Mouse (Mus musculus) ZHBTc4 (cell line): Measurements from ENCODE around the gene Scube3.

ENCODE experiments used
- DNase-seq: peaks from one replicate; pipeline ENCODE4 v3.0.0-alpha.2; 2011; ENCODE audit warnings: low read depth, low spot score

Scube3 gene

DNA sequence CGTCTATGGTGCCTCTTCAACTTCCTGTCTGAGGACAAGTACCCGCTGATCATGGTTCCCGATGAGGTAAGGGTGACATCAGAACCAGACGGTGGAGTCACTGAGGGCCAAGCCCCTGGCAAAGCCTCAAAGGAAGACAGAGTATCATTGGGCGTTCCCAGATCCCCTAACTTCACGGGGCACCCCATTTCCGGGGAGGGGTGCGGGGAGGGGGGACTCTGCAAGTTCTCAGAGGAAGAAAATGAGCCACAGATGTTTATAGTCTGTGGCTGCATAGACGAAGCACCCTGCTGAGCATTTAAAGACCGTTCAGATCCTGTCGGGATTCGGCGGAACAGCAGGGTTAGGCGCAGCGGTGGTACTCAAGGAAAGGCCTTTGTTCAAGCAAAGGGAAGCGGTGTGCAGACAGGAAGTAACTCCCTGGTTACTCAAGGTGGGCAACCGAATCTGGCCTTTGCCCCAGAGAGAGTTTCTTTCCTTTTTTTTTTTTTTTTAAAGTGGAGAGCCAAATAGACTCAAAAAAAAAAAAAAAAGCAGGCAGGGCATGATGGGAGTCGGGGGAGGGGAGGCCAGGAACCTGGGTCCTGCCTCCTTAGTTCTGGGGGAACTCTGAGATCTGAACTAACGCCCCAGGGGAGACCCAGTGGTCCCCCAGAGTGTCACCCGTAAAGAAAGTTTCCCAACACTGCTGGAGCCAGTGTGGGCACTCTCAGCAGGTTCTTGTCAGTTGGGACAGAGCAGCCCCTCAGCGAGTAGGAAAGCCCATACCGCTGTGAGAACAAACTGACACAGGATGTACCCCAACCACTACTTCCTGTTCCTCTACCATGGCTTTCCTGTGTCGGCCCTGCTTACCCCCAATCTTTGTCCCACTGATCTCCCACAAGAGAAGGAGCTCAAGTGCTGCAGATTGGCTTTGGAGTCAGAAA, 76.0 kb downstream of the Scube3 start:
- peak; percentile 86 for DNase-seq

DNA sequence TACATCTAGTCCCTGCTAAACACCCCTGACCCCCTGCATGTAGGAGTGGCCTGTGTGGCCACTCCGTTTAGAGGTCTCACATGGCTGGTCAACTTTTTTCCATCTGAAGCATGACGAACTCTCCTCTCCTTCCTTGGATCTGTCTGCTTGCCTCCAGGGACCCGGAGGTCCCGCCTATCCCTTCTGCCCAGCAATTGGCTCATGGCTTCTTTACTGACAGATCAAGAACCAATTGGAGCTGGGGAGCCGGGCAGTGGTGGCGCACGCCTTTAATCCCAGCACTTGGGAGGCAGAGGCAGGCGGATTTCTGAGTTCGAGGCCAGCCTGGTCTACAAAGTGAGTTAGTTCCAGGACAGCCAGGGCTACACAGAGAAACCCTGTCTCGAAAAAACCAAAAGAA, 80.5 kb downstream of the Scube3 start:
- DNase-seq = peak; percentile 86

DNA sequence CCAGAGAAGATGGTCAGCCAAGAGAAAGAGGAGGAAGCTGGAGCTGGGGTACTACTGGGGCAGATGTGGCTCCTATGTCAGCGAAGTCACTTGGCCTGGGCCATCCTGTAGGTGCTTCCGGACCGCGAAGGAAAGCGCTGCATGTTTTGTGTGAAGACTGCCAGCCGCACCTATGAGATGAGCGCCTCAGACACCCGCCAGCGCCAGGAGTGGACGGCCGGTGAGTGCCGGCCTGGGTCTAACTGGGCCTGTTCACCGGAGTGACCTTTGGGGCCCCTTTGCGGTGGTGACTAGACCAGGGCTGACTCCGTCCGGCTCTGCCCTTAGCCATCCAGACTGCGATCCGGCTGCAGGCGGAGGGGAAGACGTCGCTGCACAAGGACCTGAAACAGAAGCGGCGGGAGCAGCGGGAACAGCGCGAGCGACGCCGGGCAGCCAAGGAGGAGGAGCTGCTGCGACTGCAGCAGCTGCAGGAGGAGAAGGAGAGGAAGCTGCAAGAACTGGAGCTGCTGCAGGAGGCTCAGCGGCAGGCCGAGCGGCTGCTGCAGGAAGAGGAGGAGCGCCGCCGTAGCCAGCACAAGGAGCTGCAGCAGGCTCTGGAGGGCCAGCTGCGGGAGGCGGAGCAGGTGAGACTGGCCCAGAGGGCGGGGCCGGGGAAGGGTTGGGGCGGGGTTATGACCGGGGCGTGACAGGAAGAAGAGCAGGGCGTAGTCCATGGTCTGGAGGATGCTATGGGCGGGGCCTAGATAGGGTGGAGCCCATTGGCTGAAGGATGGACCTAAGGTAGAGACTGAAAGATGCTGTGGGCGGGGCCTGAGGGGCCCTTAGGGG, 81.8 kb downstream of the Scube3 start:
- DNase-seq = peak; percentile 99
